Mouse (Mus musculus) B cell, adult 67 days (primary cell): ENCODE data around the gene A26c2. TPM values are rescaled to one million over a fixed set of nuclear protein-coding genes. Genes with fewer than 3 reads are reported as not detected.

Experiments used
- total RNA-seq, 2 experiments: library from RNA; stranded (reverse); gene quantifications; 4 replicates each; pipeline ENCODE4 v1.2.4; 2023

Gene A26c2
- not detected for total RNA-seq

DNA sequence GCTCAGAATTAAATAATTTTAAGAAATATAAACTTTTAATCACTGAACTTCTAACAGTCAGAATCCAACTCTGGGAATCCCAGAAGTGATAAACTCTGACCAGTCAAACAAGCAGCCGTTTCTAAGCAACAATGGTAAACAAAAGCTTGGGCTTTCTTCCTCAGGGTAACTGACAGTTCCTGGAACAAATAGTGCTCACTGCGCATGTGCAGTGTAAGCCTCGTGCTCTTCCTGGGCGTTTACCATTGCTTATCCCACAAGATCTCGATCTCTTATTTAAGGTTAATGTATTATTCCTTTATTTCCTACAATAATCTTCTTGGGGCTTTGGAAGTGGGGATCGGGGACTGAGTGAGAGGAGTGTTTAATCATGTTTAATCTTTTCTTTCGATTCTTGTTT, at the start of gene A26c2:
TSS of gene A26c2 (minus strand) at position 101 of the 400 bp plus-strand sequence.

